Mouse (Mus musculus) inflammation-experienced regulatory T-cells, adult 16 weeks (primary cell): ENCODE results near the gene Cr1l. TPM values are rescaled to one million over a fixed set of nuclear protein-coding genes. Genes with fewer than 3 reads are reported as not detected.

Experiments used
- polyA plus RNA-seq: library from polyadenylated mRNA; unstranded; fragments of 100-300 nt; shearing (Covaris generic); gene quantifications from one replicate; pipeline ENCODE4 v1.2.1, GENCODE M21; 2017

Gene Cr1l
- 205 TPM for polyA plus RNA-seq

GRCm38 (mm10) chr1:195130953-195131674 lies at the start of gene Cr1l:
Gene Cr1l, minus strand, starts transcription at chr1:195131586.

GRCm38 (mm10) chr1:195175980-195176931 lies 44.9 kb upstream of the Cr1l start, which contains the start of gene Cr2:
Gene Cr2, minus strand, starts transcription at chr1:195176716.

GRCm38 (mm10) chr1:195092220-195092720 lies 39.1 kb downstream of the Cr1l start, which contains the start of gene Cd46:
Gene Cd46, minus strand, starts transcription at chr1:195092249.

Other genes starting within 250 kb of the Cr1l start
- 0.50 TPM for gene Cd34, start 192.8 kb downstream of the Cr1l start, polyA plus RNA-seq
- 4.0 TPM for gene Cd46, start 39.3 kb downstream of the Cr1l start, polyA plus RNA-seq
- gene Cr2, start 45.1 kb upstream of the Cr1l start, polyA plus RNA-seq, result 5.1 TPM